Mouse (Mus musculus) fibroblast of lung, adult 2 months (primary cell): Measurements from ENCODE around the gene Maml1.

Experiments used
- DNase-seq: peaks from one replicate; pipeline ENCODE4 v3.0.0-alpha.2; 2011; ENCODE audit warnings: low read depth

Maml1 gene

DNA sequence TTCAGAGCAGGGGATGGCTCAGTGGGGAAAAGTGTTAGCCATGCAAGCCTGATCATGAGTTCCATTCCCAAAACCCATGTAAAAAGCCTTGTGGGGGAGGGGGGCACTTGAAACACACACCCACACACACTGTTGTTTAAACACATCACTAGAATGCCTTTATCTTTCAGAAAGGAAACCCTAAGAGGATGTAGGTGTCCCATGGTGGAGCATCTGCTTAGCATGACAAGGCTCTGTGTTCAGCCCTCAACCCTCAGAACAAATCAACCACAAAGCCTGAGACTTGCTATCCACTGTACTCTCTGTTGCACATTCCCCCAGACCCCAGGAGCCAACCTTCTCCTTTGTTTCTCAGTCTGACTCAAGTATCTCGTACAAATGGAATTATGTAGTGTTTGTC lies 12.1 kb downstream of the Maml1 start:
- DNase-seq = no peak

DNA sequence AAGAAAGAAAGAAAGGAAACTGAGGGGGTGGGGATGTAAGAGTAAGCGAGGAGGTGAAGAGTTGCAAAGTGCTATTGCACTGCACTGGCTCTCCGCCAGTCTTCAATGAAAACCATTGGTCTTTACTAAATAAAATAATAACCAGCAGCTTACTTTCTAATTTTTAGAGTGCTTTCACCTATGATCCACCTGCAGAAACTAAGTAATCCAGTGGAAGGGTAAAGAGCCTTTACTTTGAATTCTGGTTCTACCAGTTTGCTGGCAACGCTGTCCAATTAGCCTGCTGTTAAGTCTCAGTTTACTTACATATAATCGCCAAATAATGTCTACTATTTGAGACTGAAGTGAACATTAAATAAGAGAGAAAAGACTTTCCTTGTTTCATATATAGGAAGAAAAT lies 13.1 kb downstream of the Maml1 start:
- no peak for DNase-seq

GRCm38 (mm10) chr11:50277706-50278105 lies 14.4 kb downstream of the Maml1 start:
- DNase-seq = no peak

DNA sequence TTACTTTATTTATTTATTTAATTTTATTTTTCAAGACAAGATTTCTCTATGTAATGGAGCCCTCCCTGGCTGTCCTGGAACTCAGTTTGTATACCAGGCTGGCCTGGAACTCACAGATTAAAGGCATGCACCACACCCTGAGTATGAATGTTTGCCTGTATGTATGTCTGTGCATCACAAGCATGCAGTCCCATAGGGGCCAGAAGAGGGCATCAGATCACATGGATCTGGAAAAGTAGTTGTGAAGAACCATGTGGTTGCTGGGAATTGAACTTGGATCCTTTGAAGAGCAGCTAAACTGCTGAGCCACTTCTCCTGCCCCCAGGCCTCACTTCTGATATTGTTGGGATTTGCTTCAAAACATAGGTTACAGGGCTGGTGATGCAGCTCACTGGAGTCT lies 15.1 kb downstream of the Maml1 start:
- DNase-seq = no peak

GRCm38 (mm10) chr11:50275568-50276151 lies 16.5 kb downstream of the Maml1 start:
- DNase-seq = no peak

GRCm38 (mm10) chr11:50275077-50275476 lies 17.0 kb downstream of the Maml1 start:
- no peak for DNase-seq

DNA sequence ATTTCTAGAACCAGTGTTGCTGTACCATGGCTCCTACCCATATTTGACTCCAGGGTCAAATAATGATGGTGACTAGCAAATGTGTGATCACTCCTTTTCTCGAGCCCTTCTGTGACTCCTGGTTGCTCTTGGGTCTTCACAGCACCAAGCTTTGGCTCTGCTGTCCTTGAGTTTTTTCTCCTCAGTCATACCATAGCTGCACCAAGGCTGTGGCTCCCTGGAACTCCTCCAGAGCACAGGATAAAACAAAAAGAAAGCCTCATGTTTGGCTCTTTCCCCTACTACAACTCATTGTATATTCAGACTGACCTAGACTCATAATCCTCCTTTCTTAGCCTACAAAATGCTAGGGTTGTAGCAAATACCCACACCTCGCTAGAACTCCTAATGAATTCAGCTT lies 19.3 kb downstream of the Maml1 start:
- no peak for DNase-seq

DNA sequence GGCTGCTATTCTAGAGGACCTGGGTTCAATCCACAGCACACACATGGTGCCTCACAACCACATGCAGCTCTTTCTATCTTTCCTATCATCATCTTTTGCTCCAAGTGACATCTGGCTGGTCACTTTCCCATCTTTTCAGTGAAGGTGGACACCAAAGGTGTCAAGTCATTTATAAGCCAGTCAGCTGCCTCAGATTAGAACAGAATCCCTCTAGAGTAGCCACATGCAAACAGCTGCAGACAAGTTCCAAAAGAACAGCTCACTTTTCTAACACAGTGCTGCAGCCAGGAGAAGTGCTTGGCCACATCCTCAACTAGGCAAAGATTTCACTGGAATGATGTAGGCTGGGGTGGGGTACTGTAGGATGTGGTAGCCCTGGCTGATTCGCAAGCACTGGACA lies 22.2 kb downstream of the Maml1 start:
- DNase-seq = no peak

DNA sequence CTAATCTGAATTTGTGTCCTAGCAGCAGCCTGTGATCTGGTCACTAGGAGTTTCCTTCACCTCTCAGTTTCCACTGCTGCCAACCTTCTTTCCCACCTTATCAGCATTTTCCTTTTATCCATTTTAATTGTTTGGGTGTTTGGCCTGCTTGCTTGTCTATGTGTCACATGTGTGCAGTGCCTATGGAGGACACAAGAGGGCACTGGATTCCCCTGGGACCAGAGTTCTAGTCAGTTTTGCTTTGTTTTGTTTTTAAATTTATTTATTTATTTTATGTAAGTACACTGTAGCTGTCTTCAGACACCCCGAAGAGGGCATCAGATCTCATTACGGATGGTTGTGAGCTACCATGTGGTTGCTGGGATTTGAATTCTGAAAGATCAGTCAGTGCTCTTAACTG lies 22.9 kb downstream of the Maml1 start:
- no peak for DNase-seq

DNA sequence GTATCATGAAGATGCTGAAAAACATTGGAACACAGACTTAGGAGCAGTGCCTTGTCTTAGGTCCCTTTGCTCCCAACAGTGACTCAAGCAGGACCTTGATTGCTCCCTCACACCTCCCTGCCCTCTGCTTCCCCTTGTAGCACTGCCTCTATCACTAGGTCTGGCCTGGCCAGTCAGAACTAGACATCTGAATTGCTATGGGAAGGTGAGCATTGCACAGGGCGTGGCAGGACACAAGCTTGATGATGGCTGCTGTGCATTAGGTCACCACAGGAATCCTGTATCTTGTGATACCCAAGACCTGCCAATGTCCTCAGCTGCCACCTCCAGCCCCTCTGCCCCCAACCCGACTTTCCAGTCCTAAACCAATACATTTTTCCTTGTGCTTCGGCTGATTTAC lies 25.1 kb downstream of the Maml1 start:
- DNase-seq = no peak

DNA sequence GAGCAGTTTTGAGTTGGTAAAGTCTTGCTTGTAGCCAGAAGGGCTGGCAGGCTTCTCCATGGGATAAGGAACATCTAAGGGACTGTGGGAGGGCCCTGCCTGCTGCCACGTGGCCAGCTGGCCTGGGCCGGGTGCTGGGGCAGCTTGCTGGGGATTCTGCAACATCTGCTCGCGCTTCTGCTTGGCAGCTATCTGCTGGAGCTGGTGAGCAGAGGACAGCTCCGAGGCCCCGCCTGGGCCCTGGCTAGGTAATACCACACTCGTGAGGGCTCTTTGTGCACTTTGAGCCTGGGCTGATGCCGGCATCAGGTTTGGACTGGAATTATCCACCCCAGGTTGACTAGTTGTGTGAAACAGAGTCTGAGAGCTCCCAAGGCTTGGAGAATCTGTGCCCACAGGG lies 26.2 kb downstream of the Maml1 start:
- no peak for DNase-seq

DNA sequence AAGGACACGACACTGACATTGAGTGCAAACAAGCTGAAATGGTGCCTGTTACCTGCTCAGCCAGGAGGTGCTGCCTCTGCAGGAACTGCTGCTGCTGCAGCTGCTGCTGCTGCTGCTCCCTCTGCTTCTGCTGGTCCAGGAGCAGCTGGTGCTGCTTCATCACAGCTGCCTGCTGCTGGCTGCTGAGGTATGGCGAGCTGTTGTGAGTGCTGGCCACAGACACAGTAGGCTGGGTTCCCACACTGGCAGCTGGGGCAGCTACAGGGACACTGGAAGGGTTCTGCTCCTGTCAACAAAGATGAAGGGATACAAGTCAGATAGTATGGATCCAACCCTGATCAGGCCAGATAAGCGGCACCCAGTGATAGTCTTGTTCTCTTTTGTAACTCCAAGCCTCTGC lies 28.9 kb downstream of the Maml1 start:
- DNase-seq = no peak

GRCm38 (mm10) chr11:50262020-50262419 lies 30.1 kb downstream of the Maml1 start:
- no peak for DNase-seq

- no peak for DNase-seq
Measured at GRCm38 (mm10) chr11:50258310-50258709, 33.8 kb downstream of the Maml1 start.

- DNase-seq = no peak
Measured at GRCm38 (mm10) chr11:50256615-50257014, 35.5 kb downstream of the Maml1 start.

- no peak for DNase-seq
Measured at GRCm38 (mm10) chr11:50254010-50254580, 38.0 kb downstream of the Maml1 start.

GRCm38 (mm10) chr11:50253393-50253792 lies 38.7 kb downstream of the Maml1 start:
- DNase-seq = no peak

DNA sequence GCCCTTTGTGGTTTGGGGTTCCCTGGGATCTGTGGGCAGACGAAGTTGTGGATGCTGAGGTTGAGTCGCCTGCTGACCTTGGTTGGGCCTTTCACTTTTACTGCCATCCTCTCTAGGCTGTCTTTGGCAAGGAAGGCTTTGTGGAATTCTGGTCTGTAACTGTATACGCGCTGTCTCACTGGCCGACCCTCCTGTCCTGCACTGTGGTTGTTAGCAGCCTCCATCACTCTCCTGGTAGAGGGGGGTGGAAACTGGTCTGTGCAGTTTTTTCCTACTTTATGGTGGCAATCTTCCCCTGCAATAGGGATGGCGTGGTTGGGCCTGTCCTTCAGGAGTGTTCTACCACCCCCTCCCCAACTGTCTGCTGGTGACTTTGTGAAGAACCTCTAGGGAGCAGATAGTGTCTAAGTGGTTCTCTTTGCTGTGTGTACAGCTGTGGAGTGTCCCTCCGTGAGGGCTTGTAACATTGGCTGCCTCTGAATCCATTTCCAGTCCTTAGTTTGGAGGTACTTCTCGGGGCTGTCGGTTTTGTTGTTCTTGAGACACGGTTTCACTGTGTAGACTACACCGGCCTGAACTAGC lies 39.3 kb downstream of the Maml1 start:
- no peak for DNase-seq

DNA sequence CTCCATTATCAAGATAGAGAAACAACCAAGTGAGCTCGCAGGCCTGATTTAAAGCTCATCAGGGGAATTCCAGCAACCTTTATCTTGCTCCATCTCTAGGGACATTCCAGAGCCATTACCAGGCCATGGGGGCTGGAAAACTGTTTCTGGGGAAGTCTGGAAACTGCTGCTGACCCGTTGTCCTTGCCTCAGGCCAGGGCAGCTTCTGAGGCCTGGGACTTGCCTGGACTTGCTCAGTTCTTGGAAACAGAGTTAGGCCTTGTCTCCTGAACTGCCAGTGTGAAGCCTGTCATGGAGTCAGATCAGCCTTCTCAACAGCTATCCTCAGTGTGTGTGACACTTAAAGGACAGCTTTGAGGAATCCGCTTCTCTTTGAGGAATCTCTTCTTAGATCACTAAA lies 39.9 kb downstream of the Maml1 start:
- no peak for DNase-seq

DNA sequence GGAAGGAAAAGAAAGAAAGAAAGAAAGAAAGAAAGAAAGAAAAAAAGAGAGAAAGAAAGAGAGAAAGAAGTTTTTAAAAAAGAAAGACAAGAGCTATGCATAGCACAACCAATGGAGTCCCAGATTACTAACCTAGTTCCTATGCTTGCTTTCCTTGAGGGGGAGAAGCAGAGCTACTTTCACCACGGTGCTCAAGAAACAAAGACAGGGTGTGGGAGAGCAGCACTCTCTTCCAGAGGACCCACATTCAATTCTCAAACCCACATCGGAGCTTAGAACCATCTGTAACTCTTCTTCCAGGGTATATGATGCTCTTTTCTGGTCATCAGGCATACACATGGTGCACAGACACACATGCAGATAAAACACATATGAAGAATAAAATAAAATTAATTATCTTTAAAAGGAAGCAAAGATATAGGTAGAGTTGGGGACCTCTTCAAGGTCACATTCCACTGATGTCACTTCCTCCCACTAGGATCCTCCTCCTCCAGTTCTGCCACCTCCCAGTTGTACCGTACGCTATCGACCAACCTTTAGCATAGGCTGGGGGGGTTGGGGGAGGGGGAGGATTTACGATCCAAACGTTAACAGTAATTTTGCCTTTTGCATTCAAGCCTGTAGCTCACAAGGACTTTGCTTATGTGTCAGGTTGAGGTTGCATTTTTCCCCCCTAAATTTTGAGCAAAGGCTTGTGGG lies 43.5 kb downstream of the Maml1 start:
- DNase-seq = no peak

DNA sequence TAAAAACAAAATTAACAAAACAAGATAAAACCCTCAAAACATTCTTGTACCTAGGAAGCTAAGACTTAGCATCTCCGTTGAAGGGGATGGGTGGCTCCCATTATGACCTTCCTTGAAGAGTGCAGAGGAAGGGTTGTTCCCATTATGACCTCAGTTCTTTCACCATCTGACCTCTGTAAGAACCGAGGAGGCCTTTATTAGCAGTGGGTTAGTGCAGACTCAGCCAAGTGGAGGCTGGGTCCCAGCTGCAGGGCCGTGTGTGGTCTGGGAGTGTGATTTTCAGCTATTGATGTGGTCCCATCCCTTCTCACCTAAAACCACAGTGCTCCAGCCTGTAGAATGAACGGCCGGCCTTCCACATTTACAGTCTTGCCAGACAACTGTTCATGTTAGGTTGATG lies 46.8 kb downstream of the Maml1 start:
- DNase-seq = no peak

DNA sequence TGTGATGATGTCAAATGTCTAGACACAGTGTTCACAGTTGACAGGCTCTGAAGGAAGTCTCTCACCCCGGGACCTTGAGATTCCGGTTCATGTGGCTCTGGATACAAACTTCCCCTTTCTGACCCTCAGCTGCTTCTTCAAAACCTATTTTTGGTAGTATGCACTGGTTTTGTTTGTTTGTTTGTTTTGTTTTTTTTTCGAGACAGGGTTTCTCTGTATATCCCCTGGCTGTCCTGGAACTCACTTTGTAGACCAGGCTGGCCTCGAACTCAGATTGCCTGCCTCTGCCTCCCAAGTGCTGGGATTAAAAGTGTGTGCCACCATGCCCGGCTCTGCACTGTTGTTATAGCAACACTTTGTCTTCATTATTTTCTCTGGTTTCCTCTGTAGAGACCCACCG lies 48.2 kb downstream of the Maml1 start:
- DNase-seq = no peak

GRCm38 (mm10) chr11:50240235-50240911 lies 51.7 kb downstream of the Maml1 start:
- DNase-seq = no peak
